ENCODE assay signal across 7 mouse cellular contexts in genomic region chr3:62505166-62505900, GRCm38 (mm10). TPM values are rescaled to one million over a fixed set of nuclear protein-coding genes. Genes with fewer than 3 reads are reported as not detected.
A peak's percentile ranks its signal among the peaks of the same experiment; 100 is the strongest.
DNase-seq lines count a peak whose midpoint lies in the region; ATAC-seq lines count a peak whose summit lies in the region.

No protein-coding gene starts in this region.

- H3K4me1 ChIP-seq in forebrain, embryonic 15.5 days, result peaks cover 19% of the 10 kb centered on the region
- peaks cover 19% of the 10 kb centered on the region for H3K4me1 ChIP-seq in liver, embryonic 13.5 days (replicated peaks)

- H3K9ac ChIP-seq in forebrain, embryonic 15.5 days (replicated peaks), result peak overlapping the region; percentile 93; the same call in 1 of the 2 replicates
- peak overlapping the region; percentile 88; the same call in 1 of the 2 replicates for H3K9ac ChIP-seq in liver, embryonic 13.5 days

- H3K4me3 ChIP-seq in forebrain, embryonic 15.5 days, result peak overlapping the region; percentile 95
- H3K4me3 ChIP-seq in liver, embryonic 13.5 days (replicated peaks), result peak overlapping the region; percentile 92

- H3K36me3 ChIP-seq in forebrain, embryonic 15.5 days, result peaks cover 14% of the 10 kb centered on the region
- H3K36me3 ChIP-seq in liver, embryonic 13.5 days, result peaks cover 7% of the 10 kb centered on the region

- 77% methylated on average over 5 of the region's 5 CpGs for WGBS in forebrain, embryonic 15.5 days
- 60% methylated on average over 5 of the region's 5 CpGs for WGBS in liver, embryonic 13.5 days (ENCODE audit: insufficient replicate concordance)

- intact Hi-C loops in left cerebral cortex, postnatal 10 days (cut with DNase I), result no loop called here

- no peaks in the 10 kb centered on the region for H3K9me3 ChIP-seq in forebrain, embryonic 15.5 days
- H3K9me3 ChIP-seq in liver, embryonic 13.5 days (replicated peaks), result no peaks in the 10 kb centered on the region

- 0 out of 2 replicates have a peak, but pooled peaks cover 3% of the 10 kb centered on the region for H3K27me3 ChIP-seq in forebrain, embryonic 15.5 days
- no peaks in the 10 kb centered on the region for H3K27me3 ChIP-seq in liver, embryonic 13.5 days

- H3K27ac ChIP-seq in forebrain, embryonic 15.5 days (replicated peaks), result no peak overlapping the region
- no peak overlapping the region for H3K27ac ChIP-seq in liver, embryonic 13.5 days

- DNase-seq in 3T3-L1 (ENCODE audit: low read depth, low spot score), result peak; percentile 55
- DNase-seq in 416B (ENCODE audit: low read depth), result peak; percentile 22
- no peak for DNase-seq in liver, embryonic 13.5 days
- no peak for DNase-seq in left cerebral cortex, postnatal 10 days (ENCODE audit: extremely low spot score in 1 of 2, low spot score in 2 of 2)
- DNase-seq in embryo, embryonic 10 days (ENCODE audit: low spot score), result no peak
- no peak for DNase-seq in retina, embryonic 14.5 days (ENCODE audit: low spot score)

- peak overlapping the region; percentile 53 for H3K4me2 ChIP-seq in forebrain, embryonic 15.5 days (replicated peaks)
- peak overlapping the region; percentile 72 for H3K4me2 ChIP-seq in liver, embryonic 13.5 days

- no peak for ATAC-seq in forebrain, embryonic 15.5 days (replicated peaks)
- peak; percentile 56 for ATAC-seq in liver, embryonic 13.5 days (ENCODE audit: low read depth)

RNA-seq across cellular contexts. Expression of gene Dhx36, which starts 1.5 kb away (rescaled TPM):
- 44.8 and 48.1 TPM in 2 replicates for polyA plus RNA-seq in forebrain, embryonic 15.5 days (2015; fragmentation: Nextera tagmentation; extraction: Ambion mirVana)
- polyA plus RNA-seq in liver, embryonic 13.5 days (2015; fragmentation: Nextera tagmentation; extraction: Ambion mirVana), result 12.4 and 13.7 TPM in 2 replicates
- total RNA-seq in left cerebral cortex, postnatal 10 days (2021), result 10 to 100 TPM; 59.4 to 60.3 TPM

Comparison
In these comparisons a context has a peak if more than half of its experiments do, and no peak if none do; other contexts are left out.
1. DNase-seq: peak in 3T3-L1 (single experiment) and 416B (single experiment); none in liver, embryonic 13.5 days (single experiment), left cerebral cortex, postnatal 10 days (0 of 2), embryo, embryonic 10 days (single experiment) and retina, embryonic 14.5 days (single experiment).